Mouse (Mus musculus) liver, postnatal 0 days (tissue): ENCODE measurements at regions not wholly inside any gene's neighbourhood (a gene's known extent, or its start where the extent isn't known, plus 50 kb on each side); places are given as distances from the start of the nearest gene placed in this dataset.

Experiments
- CTCF ChIP-seq: sonication (generic); IDR thresholded peaks from 2 replicates; pipeline ENCODE4 v1.5.1; 2016; ENCODE audit warnings: antibody characterized with exemption, low read depth
- EP300 ChIP-seq: IDR thresholded peaks from 2 replicates; pipeline ENCODE4 v1.6.1; 2016; ENCODE audit warnings: antibody characterized with exemption, low read depth, mild to moderate bottlenecking

DNA sequence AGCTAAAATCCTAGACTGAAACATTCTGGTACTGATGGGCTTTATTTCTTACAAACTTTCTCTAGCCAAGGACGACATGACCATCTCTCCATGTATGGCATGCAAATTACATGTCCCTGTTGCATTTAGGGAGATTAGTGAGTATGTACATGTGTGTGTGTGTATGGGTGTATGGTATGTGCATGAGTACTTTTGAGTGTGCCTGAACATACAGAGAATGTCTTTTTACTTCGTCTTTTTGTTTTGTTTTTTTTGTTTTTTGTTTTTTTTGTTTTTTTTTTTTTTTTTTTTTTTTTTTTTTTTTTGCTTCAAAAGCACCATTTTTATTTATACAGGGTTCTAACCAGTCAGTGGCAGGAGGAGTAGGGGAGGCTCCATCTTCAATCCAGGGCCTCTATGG lies 451.1 kb downstream of the Ipmk start:
- no peak for TF ChIP-seq CTCF
- no peak for TF ChIP-seq EP300
